14 mouse cellular contexts compared by ENCODE assay signal in genomic region chr11:6599831-6600230, GRCm38 (mm10). TPM values are rescaled to one million over a fixed set of nuclear protein-coding genes. Genes with fewer than 3 reads are reported as not detected.
DNase-seq lines count a peak whose midpoint lies in the region; ATAC-seq lines count a peak whose summit lies in the region.
"Had no signal": no experiment of that assay in that cellular context is flagged by ENCODE, and none has a peak within 500 bp of the region (broad histone marks: within the 10 kb centered on the region; RNA-seq: fewer than 3 reads in every experiment).

No protein-coding gene starts in this region.

- 0 out of 2 replicates have a peak overlapping the region, but pooled peaks have one; percentile 14 for H3K4me3 ChIP-seq in liver, embryonic 11.5 days (ENCODE audit: low read depth, low read length)
- no peak overlapping the region for H3K4me3 ChIP-seq in forebrain, embryonic 11.5 days (ENCODE audit: low read depth, low read length)
- H3K4me3 ChIP-seq in hindbrain, embryonic 14.5 days (replicated peaks; ENCODE audit: low read length): no peak overlapping the region
- no peak overlapping the region for H3K4me3 ChIP-seq in midbrain, embryonic 15.5 days
- H3K4me3 ChIP-seq: limb, embryonic 15.5 days had no signal

- H3K9ac ChIP-seq in liver, embryonic 11.5 days (ENCODE audit: low read depth, low read length): no peak overlapping the region; the same call in 1 of the 2 replicates
- H3K9ac ChIP-seq in forebrain, embryonic 11.5 days (ENCODE audit: low read length): no peak overlapping the region
- H3K9ac ChIP-seq in hindbrain, embryonic 14.5 days: peak overlapping the region; percentile 60; the same call in 1 of the 2 replicates
- peak overlapping the region; percentile 41 for H3K9ac ChIP-seq in midbrain, embryonic 15.5 days
- H3K9ac ChIP-seq: limb, embryonic 15.5 days had no signal

- DNase-seq in liver, embryonic 11.5 days (ENCODE audit: low spot score): no peak
- no peak for DNase-seq in liver
- DNase-seq in forebrain, embryonic 11.5 days (ENCODE audit: low spot score): peak; percentile 51
- peak; percentile 27 for DNase-seq in hindbrain, embryonic 14.5 days (ENCODE audit: low spot score)
- DNase-seq in gastrocnemius, postnatal 25 days: no peak
- DNase-seq in frontal cortex, adult 2 months (ENCODE audit: extremely low spot score in 1 of 2, low spot score in 1 of 2): no peak
- DNase-seq: cerebellum, adult 18-20 months; kidney, postnatal 36 days had no signal

- peaks cover 25% of the 10 kb centered on the region for H3K27me3 ChIP-seq in liver, embryonic 11.5 days (replicated peaks; ENCODE audit: control insufficient read depth, insufficient read depth, low read length)
- H3K27me3 ChIP-seq in forebrain, embryonic 11.5 days (ENCODE audit: control insufficient read depth, insufficient read depth, low read length): peaks cover 2% of the 10 kb centered on the region; the same call in 1 of the 2 replicates
- H3K27me3 ChIP-seq in hindbrain, embryonic 14.5 days (ENCODE audit: control insufficient read depth, insufficient read depth, low read length): no peaks in the 10 kb centered on the region
- H3K27me3 ChIP-seq in midbrain, embryonic 15.5 days (replicated peaks): no peaks in the 10 kb centered on the region

- WGBS in liver, embryonic 11.5 days: 74% methylated on average over 6 of the region's 6 CpGs
- 79% methylated on average over 6 of the region's 6 CpGs for whole genome bisulfite sequencing in forebrain, embryonic 11.5 days
- 75% methylated on average over 6 of the region's 6 CpGs for WGBS in hindbrain, embryonic 14.5 days
- WGBS in midbrain, embryonic 15.5 days: 72% methylated on average over 6 of the region's 6 CpGs

- peaks cover 46% of the 10 kb centered on the region for H3K4me1 ChIP-seq in liver, embryonic 11.5 days (replicated peaks; ENCODE audit: control insufficient read depth, insufficient read depth, low read length)
- H3K4me1 ChIP-seq in forebrain, embryonic 11.5 days (replicated peaks; ENCODE audit: control insufficient read depth, insufficient read depth, low read length): peaks cover 23% of the 10 kb centered on the region
- peaks cover 56% of the 10 kb centered on the region for H3K4me1 ChIP-seq in hindbrain, embryonic 14.5 days (replicated peaks; ENCODE audit: control insufficient read depth, insufficient read depth, low read length)
- peaks cover 70% of the 10 kb centered on the region for H3K4me1 ChIP-seq in midbrain, embryonic 15.5 days

- H3K27ac ChIP-seq in liver, embryonic 11.5 days (ENCODE audit: low read depth, low read length): no peak overlapping the region; the same call in 1 of the 2 replicates
- H3K27ac ChIP-seq in forebrain, embryonic 11.5 days (ENCODE audit: low read depth, low read length): no peak overlapping the region
- H3K27ac ChIP-seq in hindbrain, embryonic 14.5 days: peak overlapping the region; percentile 78
- peak overlapping the region; percentile 78 for H3K27ac ChIP-seq in midbrain, embryonic 15.5 days
- H3K27ac ChIP-seq: limb, embryonic 15.5 days had no signal

- peak overlapping the region; percentile 44; the same call in 1 of the 2 replicates for H3K4me2 ChIP-seq in liver, embryonic 11.5 days
- no peak overlapping the region for H3K4me2 ChIP-seq in forebrain, embryonic 11.5 days (ENCODE audit: low read depth, low read length, severe bottlenecking)
- H3K4me2 ChIP-seq in hindbrain, embryonic 14.5 days (replicated peaks): peak overlapping the region; percentile 55
- H3K4me2 ChIP-seq in midbrain, embryonic 15.5 days: peak overlapping the region; percentile 49
- H3K4me2 ChIP-seq: limb, embryonic 15.5 days had no signal

- no peaks in the 10 kb centered on the region for H3K9me3 ChIP-seq in liver, embryonic 11.5 days (ENCODE audit: control insufficient read depth, low read length)
- H3K9me3 ChIP-seq in forebrain, embryonic 11.5 days (ENCODE audit: control insufficient read depth, low read length): no peaks in the 10 kb centered on the region
- H3K9me3 ChIP-seq in hindbrain, embryonic 14.5 days (ENCODE audit: control insufficient read depth, low read length): no peaks in the 10 kb centered on the region
- H3K9me3 ChIP-seq in midbrain, embryonic 15.5 days: no peaks in the 10 kb centered on the region
- H3K9me3 ChIP-seq: limb, embryonic 15.5 days had no signal

- no peak for ATAC-seq in liver, embryonic 11.5 days (replicated peaks; ENCODE audit: low FRiP score)
- ATAC-seq in forebrain, embryonic 11.5 days (replicated peaks; ENCODE audit: low FRiP score): no peak
- ATAC-seq in hindbrain, embryonic 14.5 days (ENCODE audit: low FRiP score): peak; percentile 5; the same call in 1 of the 2 replicates
- ATAC-seq in midbrain, embryonic 15.5 days (replicated peaks): peak; percentile 0; the same call in 1 of the 2 replicates
- ATAC-seq in granulocyte monocyte progenitor cell, adult 5-6 weeks (replicated peaks; ENCODE audit: poor library complexity, severe bottlenecking): no peak
- ATAC-seq: activated CD4-positive, CD25-positive, alpha-beta regulatory T cell, adult 4 months had no signal

- H3K36me3 ChIP-seq in liver, embryonic 11.5 days (ENCODE audit: control insufficient read depth, insufficient read depth, low read length): peaks cover 18% of the 10 kb centered on the region
- peaks cover 8% of the 10 kb centered on the region; the same call in 1 of the 2 replicates for H3K36me3 ChIP-seq in forebrain, embryonic 11.5 days (ENCODE audit: control insufficient read depth, insufficient read depth, low read length)
- H3K36me3 ChIP-seq in hindbrain, embryonic 14.5 days (replicated peaks; ENCODE audit: control insufficient read depth, insufficient read depth): peaks cover 68% of the 10 kb centered on the region
- peaks cover 6% of the 10 kb centered on the region; the same call in 1 of the 2 replicates for H3K36me3 ChIP-seq in midbrain, embryonic 15.5 days (replicated peaks)

RNA-seq across cellular contexts. Expression of gene Nacad, which starts 6.0 kb away (rescaled TPM):
- polyA plus RNA-seq in liver, embryonic 11.5 days (2014; fragmentation: Nextera tagmentation; extraction: Ambion mirVana): 2.9 and 3.6 TPM in 2 replicates
- 28.4 and 29.3 TPM in 2 replicates for polyA plus RNA-seq in forebrain, embryonic 11.5 days (2014; fragmentation: Nextera tagmentation; extraction: Ambion mirVana)
- polyA plus RNA-seq in hindbrain, embryonic 14.5 days (2014; fragmentation: Nextera tagmentation; extraction: Ambion mirVana): 75.2 and 75.9 TPM in 2 replicates
- 103 and 106 TPM in 2 replicates for polyA plus RNA-seq in midbrain, embryonic 15.5 days (2015; fragmentation: Nextera tagmentation; extraction: Ambion mirVana)
- not detected in 2 replicates for total RNA-seq in granulocyte monocyte progenitor cell, adult 5-6 weeks (2014; fragmentation: Nextera tagmentation)
- total RNA-seq in granulocyte monocyte progenitor cell, adult 5-6 weeks (2017): not detected in 2 replicates
- total RNA-seq in gastrocnemius, postnatal 25 days (2021): under 1 TPM; 0.32 to 0.41 TPM
- polyA plus RNA-seq in frontal cortex, adult 2 months (2012; rRNA removed): 52.2 and 64.5 TPM in 2 replicates
- total RNA-seq: megakaryocyte-erythroid progenitor cell, adult 5-6 weeks had no signal
- polyA plus RNA-seq: activated CD4-positive, CD25-positive, alpha-beta regulatory T cell, adult 4 months had no signal

RNA-seq across cellular contexts. Expression of gene Tbrg4, which starts 26.0 kb away (rescaled TPM):
- 94.3 and 103 TPM in 2 replicates for polyA plus RNA-seq in liver, embryonic 11.5 days (2014; fragmentation: Nextera tagmentation; extraction: Ambion mirVana)
- polyA plus RNA-seq in forebrain, embryonic 11.5 days (2014; fragmentation: Nextera tagmentation; extraction: Ambion mirVana): 53.0 TPM in 2 replicates
- polyA plus RNA-seq in hindbrain, embryonic 14.5 days (2014; fragmentation: Nextera tagmentation; extraction: Ambion mirVana): 25.7 and 26.5 TPM in 2 replicates
- 33.3 TPM in 2 replicates for polyA plus RNA-seq in midbrain, embryonic 15.5 days (2015; fragmentation: Nextera tagmentation; extraction: Ambion mirVana)
- total RNA-seq in granulocyte monocyte progenitor cell, adult 5-6 weeks (2014; fragmentation: Nextera tagmentation): 98.2 and 101 TPM in 2 replicates
- 35.0 and 39.1 TPM in 2 replicates for total RNA-seq in granulocyte monocyte progenitor cell, adult 5-6 weeks (2017)
- total RNA-seq in gastrocnemius, postnatal 25 days (2021): 10 to 100 TPM; 67.6 to 72.3 TPM
- polyA plus RNA-seq in frontal cortex, adult 2 months (2012; rRNA removed): 59.8 and 64.9 TPM in 2 replicates

RNA-seq across cellular contexts. Expression of gene Wap, which starts 38.6 kb away (rescaled TPM):
- polyA plus RNA-seq in liver, embryonic 11.5 days (2014; fragmentation: Nextera tagmentation; extraction: Ambion mirVana): not detected in 2 replicates
- polyA plus RNA-seq in forebrain, embryonic 11.5 days (2014; fragmentation: Nextera tagmentation; extraction: Ambion mirVana): not detected in 2 replicates
- not detected in 2 replicates for polyA plus RNA-seq in hindbrain, embryonic 14.5 days (2014; fragmentation: Nextera tagmentation; extraction: Ambion mirVana)
- not detected in 2 replicates for polyA plus RNA-seq in midbrain, embryonic 15.5 days (2015; fragmentation: Nextera tagmentation; extraction: Ambion mirVana)
- total RNA-seq in granulocyte monocyte progenitor cell, adult 5-6 weeks (2014; fragmentation: Nextera tagmentation): not detected in 2 replicates
- not detected in 2 replicates for total RNA-seq in granulocyte monocyte progenitor cell, adult 5-6 weeks (2017)
- not detected for total RNA-seq in gastrocnemius, postnatal 25 days (2021)
- not detected in 2 replicates for polyA plus RNA-seq in frontal cortex, adult 2 months (2012; rRNA removed)
- total RNA-seq: megakaryocyte-erythroid progenitor cell, adult 5-6 weeks had no signal
- polyA plus RNA-seq: activated CD4-positive, CD25-positive, alpha-beta regulatory T cell, adult 4 months; limb, embryonic 15.5 days; urinary bladder, adult 2 months had no signal

RNA-seq across cellular contexts. Expression of gene Ccm2, which starts 53.1 kb away (rescaled TPM):
- polyA plus RNA-seq in liver, embryonic 11.5 days (2014; fragmentation: Nextera tagmentation; extraction: Ambion mirVana): 74.5 and 82.1 TPM in 2 replicates
- polyA plus RNA-seq in forebrain, embryonic 11.5 days (2014; fragmentation: Nextera tagmentation; extraction: Ambion mirVana): 90.8 and 97.2 TPM in 2 replicates
- 89.0 and 89.4 TPM in 2 replicates for polyA plus RNA-seq in hindbrain, embryonic 14.5 days (2014; fragmentation: Nextera tagmentation; extraction: Ambion mirVana)
- 90.5 and 96.6 TPM in 2 replicates for polyA plus RNA-seq in midbrain, embryonic 15.5 days (2015; fragmentation: Nextera tagmentation; extraction: Ambion mirVana)
- total RNA-seq in granulocyte monocyte progenitor cell, adult 5-6 weeks (2014; fragmentation: Nextera tagmentation): 39.8 and 56.0 TPM in 2 replicates
- 39.8 and 55.5 TPM in 2 replicates for total RNA-seq in granulocyte monocyte progenitor cell, adult 5-6 weeks (2017)
- 10 to 100 TPM; 20.1 to 20.8 TPM for total RNA-seq in gastrocnemius, postnatal 25 days (2021)
- polyA plus RNA-seq in frontal cortex, adult 2 months (2012; rRNA removed): 83.1 and 88.2 TPM in 2 replicates

RNA-seq across cellular contexts. Expression of gene Ramp3, which starts 58.5 kb away (rescaled TPM):
- 0.34 and 0.53 TPM in 2 replicates for polyA plus RNA-seq in liver, embryonic 11.5 days (2014; fragmentation: Nextera tagmentation; extraction: Ambion mirVana)
- 3.5 and 3.9 TPM in 2 replicates for polyA plus RNA-seq in forebrain, embryonic 11.5 days (2014; fragmentation: Nextera tagmentation; extraction: Ambion mirVana)
- polyA plus RNA-seq in hindbrain, embryonic 14.5 days (2014; fragmentation: Nextera tagmentation; extraction: Ambion mirVana): 22.1 and 26.7 TPM in 2 replicates
- 10.2 and 12.0 TPM in 2 replicates for polyA plus RNA-seq in midbrain, embryonic 15.5 days (2015; fragmentation: Nextera tagmentation; extraction: Ambion mirVana)
- total RNA-seq in granulocyte monocyte progenitor cell, adult 5-6 weeks (2014; fragmentation: Nextera tagmentation): not detected in 2 replicates
- total RNA-seq in granulocyte monocyte progenitor cell, adult 5-6 weeks (2017): not detected in 2 replicates
- total RNA-seq in gastrocnemius, postnatal 25 days (2021): under 1 TPM; 0.29 to 0.72 TPM
- 18.5 and 30.4 TPM in 2 replicates for polyA plus RNA-seq in frontal cortex, adult 2 months (2012; rRNA removed)
- total RNA-seq: megakaryocyte-erythroid progenitor cell, adult 5-6 weeks had no signal

Comparison
In these comparisons a context has a peak if more than half of its experiments do, and no peak if none do; other contexts are left out.
1. ATAC-seq: peak in hindbrain, embryonic 14.5 days (single experiment) and midbrain, embryonic 15.5 days (single experiment); none in liver, embryonic 11.5 days (single experiment), forebrain, embryonic 11.5 days (single experiment) and granulocyte monocyte progenitor cell, adult 5-6 weeks (single experiment).
2. DNase-seq: peak in forebrain, embryonic 11.5 days (single experiment) and hindbrain, embryonic 14.5 days (single experiment); none in liver, embryonic 11.5 days (single experiment), liver (single experiment), gastrocnemius, postnatal 25 days (single experiment) and frontal cortex, adult 2 months (0 of 2).
3. H3K27ac ChIP-seq: peak in hindbrain, embryonic 14.5 days (single experiment) and midbrain, embryonic 15.5 days (single experiment); none in liver, embryonic 11.5 days (single experiment) and forebrain, embryonic 11.5 days (single experiment).
4. H3K9ac ChIP-seq: peak in hindbrain, embryonic 14.5 days (single experiment) and midbrain, embryonic 15.5 days (single experiment); none in liver, embryonic 11.5 days (single experiment) and forebrain, embryonic 11.5 days (single experiment).